Mouse (Mus musculus) embryonic facial prominence, embryonic 14.5 days (tissue): ENCODE measurements around the gene Zfp568. TPM values are rescaled to one million over a fixed set of nuclear protein-coding genes. Genes with fewer than 3 reads are reported as not detected.
A peak's percentile ranks its signal among the peaks of the same experiment; 100 is the strongest.
"Not testable (repeated sequence)": the region's sequence is repeated elsewhere in the genome, so short reads cannot be mapped to it uniquely, and the experiment has no call there.

Experiments used
- ATAC-seq: fragments of 200-750 bp; cut with Nextera tagmentation; 2 replicates; pipeline ENCODE4 v1.8.0; 2017; ENCODE audit warnings: low read depth, moderate number of reproducible peaks, moderate TSS enrichment
- DNase-seq: peaks from one replicate; pipeline ENCODE4 v3.0.0-alpha.2; 2015; ENCODE audit warnings: low spot score
- H3K27ac ChIP-seq: fragments of 300-500 bp; sonication (generic); replicated peaks from 2 replicates; pipeline ENCODE4 v1.5.1; 2014; ENCODE audit warnings: low read depth, mild to moderate bottlenecking, low read length, moderate library complexity
- H3K27me3 ChIP-seq: fragments of 300-500 bp; sonication (generic); replicated peaks from 2 replicates; pipeline ENCODE4 v1.6.1; 2014; ENCODE audit warnings: low read length; ENCODE audit not compliant: control insufficient read depth, insufficient read depth
- H3K36me3 ChIP-seq: fragments of 300-500 bp; sonication (generic); 2 replicates; pipeline ENCODE4 v1.6.1; 2014; ENCODE audit warnings: low read length, mixed read lengths; ENCODE audit not compliant: control insufficient read depth, insufficient read depth
- H3K4me1 ChIP-seq: fragments of 300-500 bp; sonication (generic); 2 replicates; pipeline ENCODE4 v1.6.1; 2014; ENCODE audit warnings: antibody characterized with exemption, low read length; ENCODE audit not compliant: control insufficient read depth, insufficient read depth
- H3K4me2 ChIP-seq: fragments of 300-500 bp; sonication (generic); 2 replicates; pipeline ENCODE4 v1.6.1; 2014; ENCODE audit warnings: low read depth, mild to moderate bottlenecking, low read length, moderate library complexity, mixed read lengths
- H3K4me3 ChIP-seq: fragments of 300-500 bp; sonication (generic); 2 replicates; pipeline ENCODE4 v1.5.1; 2014; ENCODE audit warnings: low read depth, mild to moderate bottlenecking, low read length
- H3K9ac ChIP-seq: fragments of 300-500 bp; sonication (generic); 2 replicates; pipeline ENCODE4 v1.6.1; 2014; ENCODE audit warnings: low read depth, mild to moderate bottlenecking, low read length, moderate library complexity, mixed read lengths
- H3K9me3 ChIP-seq: fragments of 300-500 bp; sonication (generic); 2 replicates; pipeline ENCODE4 v1.6.1; 2016; ENCODE audit warnings: low read length; ENCODE audit not compliant: control insufficient read depth
- WGBS: fragments of 180-500 bp; shearing (Covaris S2); extraction: QIAGEN DNeasy Blood & Tissue Kit; methylation state at CpG from one replicate; pipeline ENCODE4 v1.1.7; 2014; 5-methylcytosine and 5-hydroxymethylcytosine counted together
- polyA plus RNA-seq: library from polyadenylated mRNA; unstranded; fragments of >200 nt; fragmentation: Nextera tagmentation; extraction: Ambion mirVana; gene quantifications from 2 replicates; pipeline ENCODE4 v1.2.1, GENCODE M21; 2014

The Zfp568 gene
- polyA plus RNA-seq, 1 experiment from 2014 or later, result 29.9 TPM

DNA sequence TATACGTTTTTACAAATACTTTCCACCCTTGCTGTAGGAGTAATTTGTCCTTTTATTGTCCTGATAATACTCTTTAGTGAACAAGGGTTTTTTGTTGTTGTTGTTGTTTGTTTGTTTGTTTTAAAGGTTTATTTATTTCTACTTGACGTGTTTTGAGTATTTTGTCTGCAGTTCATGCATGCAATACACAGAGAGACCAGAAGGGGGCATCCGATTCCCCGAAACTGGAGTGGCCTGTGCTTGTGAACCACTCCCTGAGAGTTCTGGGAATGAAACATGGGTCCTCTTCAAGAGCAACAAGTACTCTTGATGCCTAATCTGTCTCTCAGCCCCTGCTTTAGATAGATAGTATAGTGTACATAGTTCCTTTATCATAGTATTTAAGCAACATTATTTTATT is 29.0 kb upstream of the Zfp568 start:
- WGBS, result 23% methylated on average over 4 of the region's 4 CpGs
- no peak for ATAC-seq
- H3K9ac ChIP-seq, result no peak overlapping the region
- H3K4me3 ChIP-seq, result peak overlapping the region; percentile 73; the same call in 1 of the 2 replicates
- no peaks in the 10 kb centered on the region for H3K9me3 ChIP-seq
- no peak overlapping the region for H3K27ac ChIP-seq
- no peaks in the 10 kb centered on the region for H3K27me3 ChIP-seq
- H3K4me1 ChIP-seq, result 0 out of 2 replicates have a peak, but pooled peaks cover 3% of the 10 kb centered on the region
- peaks cover 16% of the 10 kb centered on the region for H3K36me3 ChIP-seq
- DNase-seq, result peak; percentile 42
- peak overlapping the region; percentile 55 for H3K4me2 ChIP-seq

DNA sequence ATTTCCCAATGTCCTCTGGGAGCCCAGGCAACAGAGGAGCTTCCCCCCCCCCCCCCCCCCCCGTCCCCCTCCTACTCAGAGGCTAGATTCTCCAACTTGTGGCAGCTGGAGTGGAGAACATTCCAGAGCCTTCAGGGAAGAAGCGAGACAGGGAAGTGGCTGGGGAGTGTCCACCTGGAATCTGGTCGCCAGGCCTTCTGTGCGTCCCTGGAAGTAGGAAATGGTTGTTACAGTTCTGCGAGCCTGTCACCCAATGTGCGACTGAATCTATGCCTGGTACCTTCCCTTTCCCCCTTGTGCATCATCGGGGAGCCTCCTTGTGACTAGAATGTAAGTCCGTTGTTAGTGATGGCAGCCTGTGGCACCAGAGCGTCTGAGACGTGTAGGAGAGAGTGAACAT is 27.5 kb upstream of the Zfp568 start:
- Histone ChIP-seq H3K27me3 (no peaks in the 10 kb centered on the region), H3K9ac (no peak overlapping the region), H3K9me3 (no peaks in the 10 kb centered on the region), H3K4me2 (no peak overlapping the region), H3K4me3 (no peak overlapping the region), H3K36me3 (peaks cover 1% of the 10 kb centered on the region; the same call in 1 of the 2 replicates), H3K4me1 (0 out of 2 replicates have a peak, but pooled peaks cover 3% of the 10 kb centered on the region), H3K27ac (no peak overlapping the region)
- peak; percentile 6 for DNase-seq
- ATAC-seq, result no peak
- WGBS, result 49% methylated on average over 9 of the region's 10 CpGs

DNA sequence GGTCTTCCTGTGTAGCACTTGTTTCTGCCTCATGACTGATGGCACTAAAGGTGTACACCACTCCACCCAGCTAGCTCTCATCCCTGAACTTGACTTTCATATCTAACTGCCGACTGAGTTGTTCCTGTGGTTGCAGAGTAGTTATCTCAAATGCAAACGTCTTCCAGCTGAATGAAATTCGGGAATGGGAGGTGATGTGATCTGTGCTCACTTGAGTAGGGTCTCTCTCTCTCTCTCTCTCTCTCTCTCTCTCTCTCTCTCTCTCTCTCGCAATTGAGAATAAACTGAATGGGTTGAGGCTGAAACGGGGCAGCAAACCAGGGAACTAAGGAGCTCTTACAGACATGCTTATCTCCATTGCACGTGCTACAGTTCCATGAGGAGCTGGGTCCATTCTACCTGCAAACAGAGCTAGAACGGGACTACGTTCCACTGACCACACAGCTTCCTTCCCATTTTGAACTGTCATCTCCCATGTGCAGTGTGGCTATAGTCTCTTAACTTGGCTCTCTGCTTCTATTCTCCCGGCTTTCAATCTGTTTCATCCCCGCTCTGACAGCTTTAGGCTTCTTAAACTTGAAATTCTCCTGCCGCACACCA is 25.5 kb upstream of the Zfp568 start:
- H3K9ac ChIP-seq, result no peak overlapping the region
- 83% methylated on average over 11 of the region's 11 CpGs for WGBS
- no peak overlapping the region for H3K4me3 ChIP-seq
- no peaks in the 10 kb centered on the region for H3K27me3 ChIP-seq
- no peaks in the 10 kb centered on the region for H3K9me3 ChIP-seq
- 0 out of 2 replicates have a peak, but pooled peaks cover 2% of the 10 kb centered on the region for H3K4me1 ChIP-seq
- H3K27ac ChIP-seq, result no peak overlapping the region
- no peaks in the 10 kb centered on the region for H3K36me3 ChIP-seq
- no peak overlapping the region for H3K4me2 ChIP-seq
- no peak for DNase-seq
- no peak for ATAC-seq

DNA sequence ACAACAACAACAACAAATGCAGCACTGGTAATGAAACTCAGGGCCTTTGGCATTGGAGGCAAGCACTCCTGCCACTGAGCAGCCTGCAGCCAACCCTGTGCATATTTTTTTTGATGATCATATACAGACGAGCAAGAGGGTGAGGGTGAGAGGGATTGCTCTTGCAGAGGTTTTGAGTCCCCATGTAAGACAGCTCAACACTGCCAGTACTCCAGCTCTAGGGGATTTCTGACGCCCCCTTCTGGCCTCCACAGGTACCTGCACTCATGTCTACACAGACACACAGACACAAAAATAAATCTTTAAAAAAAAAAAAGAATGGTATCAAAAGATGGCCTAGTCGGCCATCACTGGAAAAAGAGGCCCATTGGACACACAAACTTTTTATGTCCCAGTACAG is 24.8 kb upstream of the Zfp568 start:
- H3K4me3 ChIP-seq, result no peak overlapping the region
- DNase-seq (no peak), ATAC-seq (no peak)
- H3K27ac ChIP-seq, result no peak overlapping the region
- H3K4me1 ChIP-seq, result no peaks in the 10 kb centered on the region
- WGBS, result 61% methylated on average over 3 of the region's 3 CpGs
- H3K4me2 ChIP-seq, result no peak overlapping the region
- H3K36me3 ChIP-seq, result no peaks in the 10 kb centered on the region
- no peaks in the 10 kb centered on the region for H3K27me3 ChIP-seq
- H3K9me3 ChIP-seq, result no peaks in the 10 kb centered on the region
- H3K9ac ChIP-seq, result no peak overlapping the region

DNA sequence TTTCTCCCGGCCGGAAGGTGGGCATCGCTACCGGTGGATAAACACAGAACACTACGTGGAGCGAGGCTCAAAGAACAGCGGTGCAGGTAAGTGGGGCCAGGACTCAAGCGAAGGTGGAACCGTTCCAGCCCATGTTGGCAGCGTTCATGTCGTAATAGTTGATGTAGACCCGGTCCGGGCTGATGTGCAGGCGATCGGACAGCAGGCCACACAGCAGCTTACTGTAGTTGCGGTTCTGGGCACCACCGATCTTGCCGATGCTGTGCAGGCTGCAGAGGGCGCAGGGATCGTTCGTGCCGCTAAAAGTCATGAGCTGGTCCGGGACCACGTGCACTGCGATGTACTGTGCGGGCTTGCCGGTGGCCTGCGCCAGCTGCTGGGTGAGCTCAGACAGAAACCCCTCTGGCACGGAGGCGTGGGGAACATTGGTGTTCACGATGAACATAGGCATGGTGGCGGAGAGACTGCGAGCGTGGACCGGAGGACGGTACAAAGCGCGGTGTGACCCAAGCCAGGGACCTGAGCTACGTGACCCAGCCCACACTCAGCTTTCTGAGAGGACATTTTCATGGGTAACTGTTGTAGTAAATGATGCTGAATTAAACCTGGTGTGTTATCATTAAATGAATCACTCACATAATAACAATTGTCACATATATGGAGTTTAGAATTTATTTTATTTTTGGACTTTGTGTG is 18.5 kb upstream of the Zfp568 start:
- not testable (repeated sequence) for H3K36me3 ChIP-seq, H3K9ac ChIP-seq, H3K9me3 ChIP-seq, H3K27ac ChIP-seq, H3K4me3 ChIP-seq, ATAC-seq, H3K4me1 ChIP-seq, DNase-seq, H3K4me2 ChIP-seq, H3K27me3 ChIP-seq
- WGBS, result 51% methylated on average over 31 of the region's 39 CpGs

DNA sequence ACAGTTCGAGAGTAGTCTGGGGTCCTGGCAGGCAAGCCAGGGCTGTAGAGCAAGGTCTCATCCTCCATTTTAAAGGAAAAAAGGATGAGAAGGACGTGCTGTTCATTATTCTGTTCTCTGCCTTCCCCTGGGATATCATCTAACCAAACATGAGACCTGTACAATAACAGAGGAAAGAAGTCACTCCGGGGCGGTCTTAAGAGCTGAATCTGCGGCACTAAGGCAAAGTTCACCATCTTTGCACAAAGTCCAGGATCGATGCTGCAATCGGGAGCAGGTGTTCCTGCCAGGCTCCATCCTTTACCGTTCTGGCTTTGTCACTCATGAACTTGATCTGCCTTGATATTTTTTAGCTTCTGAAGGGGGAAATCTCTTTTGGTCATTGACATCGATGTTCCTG is 13.1 kb upstream of the Zfp568 start:
- ATAC-seq, result no peak
- no peaks in the 10 kb centered on the region for H3K36me3 ChIP-seq
- no peaks in the 10 kb centered on the region for H3K27me3 ChIP-seq
- H3K4me1 ChIP-seq, result no peaks in the 10 kb centered on the region
- no peak overlapping the region for H3K4me3 ChIP-seq
- no peak for DNase-seq
- no peak overlapping the region for H3K9ac ChIP-seq
- H3K9me3 ChIP-seq, result 0 out of 2 replicates have a peak, but pooled peaks cover 4% of the 10 kb centered on the region
- no peak overlapping the region for H3K4me2 ChIP-seq
- H3K27ac ChIP-seq, result no peak overlapping the region
- 85% methylated on average over 9 of the region's 9 CpGs for WGBS

DNA sequence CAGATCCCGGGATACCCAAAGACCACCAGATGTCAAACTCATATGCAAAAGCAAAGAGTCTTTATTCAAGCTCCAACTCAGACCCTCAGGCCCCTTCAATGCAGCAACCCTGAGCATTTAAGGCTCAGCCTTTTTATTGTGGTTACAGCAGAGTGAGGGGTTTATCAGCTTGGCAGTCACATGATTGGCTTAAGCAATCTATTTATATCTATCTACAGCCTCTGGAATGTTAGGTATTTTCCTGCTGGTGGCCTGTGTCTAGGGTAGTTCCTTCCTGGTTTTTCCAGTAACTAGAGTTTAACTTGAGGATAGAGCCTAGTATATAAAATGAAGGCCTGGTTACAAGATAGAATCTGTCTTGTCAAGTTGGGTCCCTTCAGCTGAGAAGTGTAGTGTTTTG is 3.0 kb upstream of the Zfp568 start:
- 94% methylated on average over 1 of the region's 1 CpGs for WGBS
- 0 out of 2 replicates have a peak, but pooled peaks cover 3% of the 10 kb centered on the region for H3K9me3 ChIP-seq
- H3K27me3 ChIP-seq, result no peaks in the 10 kb centered on the region
- no peak overlapping the region for H3K4me3 ChIP-seq
- no peak overlapping the region for H3K27ac ChIP-seq
- peaks cover 6% of the 10 kb centered on the region for H3K36me3 ChIP-seq
- DNase-seq (peak; percentile 24), ATAC-seq (no peak)
- H3K9ac ChIP-seq, result no peak overlapping the region
- no peak overlapping the region for H3K4me2 ChIP-seq
- H3K4me1 ChIP-seq, result peaks cover 11% of the 10 kb centered on the region; the same call in 1 of the 2 replicates

DNA sequence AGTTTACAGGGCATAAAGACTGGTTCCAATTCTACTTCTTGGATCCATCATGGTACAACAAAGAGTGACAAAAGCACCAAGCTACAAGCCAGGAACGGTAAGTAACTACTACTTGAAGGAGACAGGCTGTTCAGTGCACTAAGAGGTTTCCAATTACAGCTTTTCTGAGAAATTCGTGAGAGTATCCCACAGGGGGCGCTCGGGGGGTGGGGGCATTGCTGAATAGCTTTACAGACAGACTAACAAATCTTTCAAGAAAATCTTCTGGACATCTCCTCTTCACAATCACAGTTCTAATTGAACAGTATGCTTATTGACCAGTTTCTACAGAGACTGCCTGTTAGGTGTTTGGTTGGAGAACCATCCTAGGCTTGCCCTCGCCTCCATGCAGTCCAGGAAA is 2.3 kb upstream of the Zfp568 start:
- 0 out of 2 replicates have a peak, but pooled peaks cover 3% of the 10 kb centered on the region for H3K9me3 ChIP-seq
- no peak for ATAC-seq
- peaks cover 11% of the 10 kb centered on the region; the same call in 1 of the 2 replicates for H3K4me1 ChIP-seq
- peaks cover 12% of the 10 kb centered on the region for H3K36me3 ChIP-seq
- no peak overlapping the region for H3K4me2 ChIP-seq
- no peaks in the 10 kb centered on the region for H3K27me3 ChIP-seq
- no peak overlapping the region for H3K4me3 ChIP-seq
- 44% methylated on average over 5 of the region's 5 CpGs for WGBS
- H3K27ac ChIP-seq, result no peak overlapping the region
- DNase-seq, result no peak
- no peak overlapping the region for H3K9ac ChIP-seq
